Mouse (Mus musculus) stomach, embryonic 16.5 days (tissue): Measurements from ENCODE around the gene Rrnad1. TPM values are rescaled to one million over a fixed set of nuclear protein-coding genes. Genes with fewer than 3 reads are reported as not detected.

ENCODE experiments used
- ATAC-seq: fragments of 200-750 bp; cut with Nextera tagmentation; 2 replicates; pipeline ENCODE4 v1.8.0; 2017; ENCODE audit warnings: moderate number of reproducible peaks, moderate TSS enrichment; ENCODE audit not compliant: insufficient read depth, low FRiP score
- H3K27ac ChIP-seq: fragments of 300-500 bp; sonication (generic); 2 replicates; pipeline ENCODE4 v1.5.1; 2014; ENCODE audit warnings: low read length
- H3K27me3 ChIP-seq: fragments of 300-500 bp; sonication (generic); 2 replicates; pipeline ENCODE4 v1.6.1; 2014; ENCODE audit warnings: low read length, control low read depth, mixed read lengths; ENCODE audit not compliant: control insufficient read depth, insufficient read depth
- H3K36me3 ChIP-seq: fragments of 300-500 bp; sonication (generic); 2 replicates; pipeline ENCODE4 v1.6.1; 2014; ENCODE audit warnings: low read length; ENCODE audit not compliant: control insufficient read depth, insufficient read depth
- H3K4me1 ChIP-seq: fragments of 300-500 bp; sonication (generic); 2 replicates; pipeline ENCODE4 v1.6.1; 2014; ENCODE audit warnings: low read length, control low read depth, mixed read lengths; ENCODE audit not compliant: control insufficient read depth, insufficient read depth
- H3K4me2 ChIP-seq: fragments of 300-500 bp; sonication (generic); 2 replicates; pipeline ENCODE4 v1.6.1; 2014; ENCODE audit warnings: low read depth, low read length, mixed read lengths
- H3K4me3 ChIP-seq: fragments of 300-500 bp; sonication (generic); replicated peaks from 2 replicates; pipeline ENCODE4 v1.5.1; 2014; ENCODE audit warnings: mild to moderate bottlenecking, low read length
- H3K9ac ChIP-seq: fragments of 300-500 bp; sonication (generic); 2 replicates; pipeline ENCODE4 v1.6.1; 2014; ENCODE audit warnings: low read length
- H3K9me3 ChIP-seq: fragments of 300-500 bp; sonication (generic); replicated peaks from 2 replicates; pipeline ENCODE4 v1.6.1; 2016; ENCODE audit warnings: low read length, control low read depth; ENCODE audit not compliant: control insufficient read depth
- WGBS: fragments of 180-500 bp; shearing (Covaris S2); extraction: QIAGEN DNeasy Blood & Tissue Kit; methylation state at CpG from one replicate; pipeline ENCODE4 v1.1.7; 2014; 5-methylcytosine and 5-hydroxymethylcytosine counted together
- polyA plus RNA-seq: library from polyadenylated mRNA; unstranded; fragments of >200 nt; fragmentation: Nextera tagmentation; extraction: Ambion mirVana; gene quantifications from 2 replicates; pipeline ENCODE4 v1.2.1, GENCODE M21; 2015

The Rrnad1 gene
- polyA plus RNA-seq, 1 experiment from 2014 or later = 19.8 TPM

- Histone ChIP-seq H3K36me3 (no peaks in the 10 kb centered on the region), H3K9me3 (no peaks in the 10 kb centered on the region), H3K27me3 (peaks cover 20% of the 10 kb centered on the region), H3K4me1 (peaks cover 43% of the 10 kb centered on the region), H3K27ac (peak within 1 kb of the TSS; percentile 64), H3K4me2 (peak within 1 kb of the TSS; percentile 92), H3K9ac (peak within 1 kb of the TSS; percentile 81), H3K4me3 (peak within 1 kb of the TSS; percentile 63)
- ATAC-seq = peak; percentile 57
- WGBS = under 1% methylated on average over 44 of the region's 44 CpGs
Measured at GRCm38 (mm10) chr3:87970939-87971488, 40.5 kb upstream of the Rrnad1 start, which contains the start of gene Nes. Gene Nes, plus strand, starts transcription at chr3:87971078.

- Histone ChIP-seq H3K27me3 (peaks cover 20% of the 10 kb centered on the region), H3K4me2 (peak overlapping the region; percentile 92), H3K4me1 (peaks cover 43% of the 10 kb centered on the region), H3K4me3 (peak overlapping the region; percentile 63), H3K9ac (peak overlapping the region; percentile 81), H3K36me3 (no peaks in the 10 kb centered on the region), H3K9me3 (no peaks in the 10 kb centered on the region), H3K27ac (peak overlapping the region; percentile 64)
- ATAC-seq = 0 out of 2 replicates have a peak, but pooled peaks have one; percentile 2
- under 1% methylated on average over 21 of the region's 21 CpGs for WGBS
Measured at GRCm38 (mm10) chr3:87970184-87970938, 39.8 kb upstream of the Rrnad1 start.

- peak; percentile 97 for ATAC-seq
- WGBS = under 1% methylated on average over 27 of the region's 27 CpGs
- Histone ChIP-seq H3K4me2 (peak overlapping the region; percentile 85), H3K9me3 (no peaks in the 10 kb centered on the region), H3K27me3 (no peaks in the 10 kb centered on the region), H3K4me3 (peak overlapping the region; percentile 43), H3K9ac (peak overlapping the region; percentile 66), H3K27ac (peak overlapping the region; percentile 95), H3K4me1 (peaks cover 23% of the 10 kb centered on the region), H3K36me3 (no peaks in the 10 kb centered on the region)
Measured at GRCm38 (mm10) chr3:87960586-87961191, 30.2 kb upstream of the Rrnad1 start.

GRCm38 (mm10) chr3:87960191-87960585 lies 29.7 kb upstream of the Rrnad1 start:
- Histone ChIP-seq H3K9me3 (no peaks in the 10 kb centered on the region), H3K4me2 (peak overlapping the region; percentile 85), H3K27ac (peak overlapping the region; percentile 95), H3K9ac (peak overlapping the region; percentile 66), H3K4me3 (peak overlapping the region; percentile 43), H3K4me1 (peaks cover 23% of the 10 kb centered on the region), H3K36me3 (no peaks in the 10 kb centered on the region), H3K27me3 (no peaks in the 10 kb centered on the region)
- WGBS = 7% methylated on average over 10 of the region's 10 CpGs
- no peak for ATAC-seq

GRCm38 (mm10) chr3:87959371-87959770 lies 28.9 kb upstream of the Rrnad1 start:
- Histone ChIP-seq H3K4me2 (no peak overlapping the region), H3K27me3 (no peaks in the 10 kb centered on the region), H3K36me3 (no peaks in the 10 kb centered on the region), H3K9ac (no peak overlapping the region), H3K9me3 (no peaks in the 10 kb centered on the region), H3K4me1 (peaks cover 23% of the 10 kb centered on the region), H3K27ac (peak overlapping the region; percentile 95; the same call in 1 of the 2 replicates), H3K4me3 (no peak overlapping the region)
- 56% methylated on average over 7 of the region's 7 CpGs for WGBS
- no peak for ATAC-seq

GRCm38 (mm10) chr3:87958967-87959366 lies 28.4 kb upstream of the Rrnad1 start:
- WGBS = 22% methylated on average over 1 of the region's 1 CpGs
- no peak overlapping the region for H3K4me3 ChIP-seq
- peaks cover 23% of the 10 kb centered on the region for H3K4me1 ChIP-seq
- H3K27me3 ChIP-seq = no peaks in the 10 kb centered on the region
- no peak overlapping the region for H3K4me2 ChIP-seq
- H3K27ac ChIP-seq = no peak overlapping the region; the same call in 1 of the 2 replicates
- H3K36me3 ChIP-seq = no peaks in the 10 kb centered on the region
- no peak for ATAC-seq
- no peak overlapping the region for H3K9ac ChIP-seq
- no peaks in the 10 kb centered on the region for H3K9me3 ChIP-seq

- H3K27ac ChIP-seq = peak overlapping the region; percentile 56; the same call in 1 of the 2 replicates
- ATAC-seq = no peak
Measured at GRCm38 (mm10) chr3:87958476-87958875, 28.0 kb upstream of the Rrnad1 start.

GRCm38 (mm10) chr3:87958056-87958455 lies 27.5 kb upstream of the Rrnad1 start:
- Histone ChIP-seq H3K4me1 (peaks cover 23% of the 10 kb centered on the region), H3K27me3 (no peaks in the 10 kb centered on the region), H3K9ac (no peak overlapping the region), H3K36me3 (no peaks in the 10 kb centered on the region), H3K27ac (peak overlapping the region; percentile 56; the same call in 1 of the 2 replicates), H3K4me3 (no peak overlapping the region), H3K9me3 (no peaks in the 10 kb centered on the region), H3K4me2 (no peak overlapping the region)
- ATAC-seq = no peak
- WGBS = 12% methylated on average over 1 of the region's 1 CpGs

More at GRCm38 (mm10) chr3:87958476-87958875, 28.0 kb upstream of the Rrnad1 start:
- 16% methylated on average over 4 of the region's 4 CpGs for WGBS
- no peak overlapping the region for H3K9ac ChIP-seq
- H3K27me3 ChIP-seq = no peaks in the 10 kb centered on the region
- peaks cover 23% of the 10 kb centered on the region for H3K4me1 ChIP-seq
- H3K36me3 ChIP-seq = no peaks in the 10 kb centered on the region
- no peaks in the 10 kb centered on the region for H3K9me3 ChIP-seq
- H3K4me2 ChIP-seq = no peak overlapping the region
- no peak overlapping the region for H3K4me3 ChIP-seq

GRCm38 (mm10) chr3:87952440-87952839 lies 21.9 kb upstream of the Rrnad1 start:
- H3K4me1 ChIP-seq = peaks cover 24% of the 10 kb centered on the region
- no peaks in the 10 kb centered on the region for H3K36me3 ChIP-seq
- WGBS = 10% methylated on average over 5 of the region's 5 CpGs
- peak; percentile 68; the same call in 1 of the 2 replicates for ATAC-seq
- peak overlapping the region; percentile 35 for H3K4me3 ChIP-seq
- no peaks in the 10 kb centered on the region for H3K9me3 ChIP-seq
- peak overlapping the region; percentile 54 for H3K4me2 ChIP-seq
- H3K27ac ChIP-seq = peak overlapping the region; percentile 57; the same call in 1 of the 2 replicates
- H3K9ac ChIP-seq = peak overlapping the region; percentile 62
- H3K27me3 ChIP-seq = no peaks in the 10 kb centered on the region; the same call in 1 of the 2 replicates
